Mouse (Mus musculus) CH12.LX (cell line): ENCODE results near the gene Stmn1. TPM values are rescaled to one million over a fixed set of nuclear protein-coding genes. Genes with fewer than 3 reads are reported as not detected.
A peak's percentile ranks its signal among the peaks of the same experiment; 100 is the strongest.

ENCODE experiments used
- DNase-seq: peaks from one replicate; pipeline ENCODE4 v3.0.0-alpha.2; 2013; ENCODE audit errors: extremely low read depth
- H3K27ac ChIP-seq: 2 replicates; pipeline ENCODE4 v1.5.1; 2012; ENCODE audit warnings: low read depth, mild to moderate bottlenecking, control low read depth, moderate library complexity; ENCODE audit not compliant: insufficient read depth
- H3K27me3 ChIP-seq: replicated peaks from 2 replicates; pipeline ENCODE3; 2012; ENCODE audit warnings: inconsistent platforms
- H3K36me3 ChIP-seq, 2 experiments: replicated peaks in 1 of 2; 2 replicates each; pipeline versions ENCODE3 to v1.6.1; 2012; ENCODE audit warnings: inconsistent platforms in 1 of 2, low read length in 1 of 2, mild to moderate bottlenecking in 1 of 2, mixed read lengths in 1 of 2, moderate library complexity in 1 of 2; ENCODE audit not compliant: control insufficient read depth in 1 of 2, insufficient read depth in 1 of 2
- H3K4me1 ChIP-seq, 2 experiments: 2 replicates each; pipeline ENCODE4 v1.6.1; 2012; ENCODE audit warnings: inconsistent platforms in 1 of 2, moderate library complexity in 1 of 2; ENCODE audit not compliant: insufficient read depth in 2 of 2, control insufficient read depth in 1 of 2
- H3K4me2 ChIP-seq: 2 replicates; pipeline ENCODE4 v1.6.1; 2012; ENCODE audit warnings: low read depth, mild to moderate bottlenecking, control low read depth; ENCODE audit not compliant: poor library complexity, insufficient read depth, severe bottlenecking
- H3K4me3 ChIP-seq, 3 experiments: fragments of 150-350 bp in 1 of 3; sonication (generic) in 1 of 3; replicated peaks in 1 of 3; 2 replicates each; pipeline versions ENCODE3 to v1.5.1; 2011 to 2012; ENCODE audit warnings: low read depth in 2 of 3, low read length in 2 of 3, mild to moderate bottlenecking in 2 of 3, moderate library complexity in 2 of 3, control low read depth in 1 of 3, improper control_type of control experiment in 1 of 3, inconsistent platforms in 1 of 3, mixed read lengths in 1 of 3; ENCODE audit not compliant: poor library complexity in 1 of 3
- H3K79me2 ChIP-seq: replicated peaks from 2 replicates; pipeline ENCODE4 v1.6.1; 2012; ENCODE audit warnings: mild to moderate bottlenecking, moderate library complexity; ENCODE audit not compliant: control insufficient read depth, poor library complexity, insufficient read depth, severe bottlenecking; ENCODE audit errors: extremely low read depth
- H3K9ac ChIP-seq: 2 replicates; pipeline ENCODE4 v1.6.1; 2012; ENCODE audit warnings: low read depth, mild to moderate bottlenecking, control low read depth, moderate library complexity; ENCODE audit not compliant: insufficient read depth
- H3K9me3 ChIP-seq: replicated peaks from 2 replicates; pipeline ENCODE3; 2012; ENCODE audit warnings: low read length, inconsistent platforms, mixed read lengths
- BHLHE40 ChIP-seq: IDR thresholded peaks from 2 replicates; pipeline ENCODE4 v1.6.1; 2011; ENCODE audit warnings: mild to moderate bottlenecking, low read depth, low read length, improper control_type of control experiment
- CHD1 ChIP-seq: IDR thresholded peaks from 2 replicates; pipeline ENCODE4 v1.6.1; 2012; ENCODE audit warnings: low read depth, low read length, improper control_type of control experiment, inconsistent platforms
- CHD2 ChIP-seq: IDR thresholded peaks from 2 replicates; pipeline ENCODE4 v1.6.1; 2011; ENCODE audit warnings: low read length, improper control_type of control experiment
- E2F4 ChIP-seq: IDR thresholded peaks from 2 replicates; pipeline ENCODE4 v1.6.1; 2011; ENCODE audit warnings: low read depth, low read length, improper control_type of control experiment; ENCODE audit not compliant: insufficient replicate concordance
- ELF1 ChIP-seq: IDR thresholded peaks from 2 replicates; pipeline ENCODE4 v1.6.1; 2014; ENCODE audit warnings: low read depth, mild to moderate bottlenecking, inconsistent platforms, low read length, improper control_type of control experiment
- EP300 ChIP-seq: IDR thresholded peaks from 2 replicates; pipeline ENCODE4 v1.6.1; 2011; ENCODE audit warnings: low read length, improper control_type of control experiment
- ETS1 ChIP-seq: conservative IDR thresholded peaks from 2 replicates; pipeline ENCODE4 v1.6.1; 2012; ENCODE audit warnings: low read depth, mild to moderate bottlenecking, inconsistent platforms, low read length, improper control_type of control experiment, moderate library complexity
- GABPA ChIP-seq: IDR thresholded peaks from 2 replicates; pipeline ENCODE4 v1.6.1; 2012; ENCODE audit warnings: low read depth, low read length, improper control_type of control experiment, inconsistent platforms; ENCODE audit not compliant: insufficient replicate concordance
- IRF4 ChIP-seq: IDR thresholded peaks from 2 replicates; pipeline ENCODE4 v1.6.1; 2014; ENCODE audit warnings: low read depth, mild to moderate bottlenecking, inconsistent platforms, low read length, improper control_type of control experiment
- KAT2A ChIP-seq: IDR thresholded peaks from 2 replicates; pipeline ENCODE4 v1.6.1; 2012; ENCODE audit warnings: low read length, improper control_type of control experiment, inconsistent platforms; ENCODE audit not compliant: insufficient replicate concordance
- MAZ ChIP-seq: IDR thresholded peaks from 2 replicates; pipeline ENCODE4 v1.6.1; 2012; ENCODE audit warnings: low read depth, mild to moderate bottlenecking, inconsistent platforms, low read length, improper control_type of control experiment, moderate library complexity
- MEF2A ChIP-seq: IDR thresholded peaks from 2 replicates; pipeline ENCODE4 v1.6.1; 2014; ENCODE audit warnings: low read depth, mild to moderate bottlenecking, inconsistent platforms, low read length, improper control_type of control experiment, borderline replicate concordance
- MXI1 ChIP-seq: IDR thresholded peaks from 2 replicates; pipeline ENCODE4 v1.6.1; 2011; ENCODE audit warnings: mild to moderate bottlenecking, low read depth, low read length, improper control_type of control experiment
- MYC ChIP-seq: IDR thresholded peaks from 2 replicates; pipeline ENCODE4 v1.6.1; 2011; ENCODE audit warnings: low read depth, mild to moderate bottlenecking, improper control_type of control experiment, low read length
- NELFE ChIP-seq: IDR thresholded peaks from 2 replicates; pipeline ENCODE4 v1.6.1; 2011; ENCODE audit warnings: low read depth, low read length, improper control_type of control experiment
- NRF1 ChIP-seq: IDR thresholded peaks from 2 replicates; pipeline ENCODE4 v1.6.1; 2014; ENCODE audit warnings: low read depth, mild to moderate bottlenecking, inconsistent platforms, low read length, improper control_type of control experiment, moderate library complexity
- PAX5 ChIP-seq: IDR thresholded peaks from 2 replicates; pipeline ENCODE4 v1.6.1; 2012; ENCODE audit warnings: low read length, inconsistent platforms, mixed read lengths
- POLR2A ChIP-seq: IDR thresholded peaks from 2 replicates; pipeline ENCODE4 v1.6.1; 2011; ENCODE audit warnings: low read depth, mild to moderate bottlenecking, improper control_type of control experiment, low read length
- POLR2AphosphoS2 ChIP-seq: IDR thresholded peaks from 2 replicates; pipeline ENCODE4 v1.6.1; 2011; ENCODE audit warnings: low read depth, low read length, improper control_type of control experiment
- SIN3A ChIP-seq: IDR thresholded peaks from 2 replicates; pipeline ENCODE4 v1.6.1; 2012; ENCODE audit warnings: low read length, improper control_type of control experiment, inconsistent platforms
- SMC3 ChIP-seq: IDR thresholded peaks from 2 replicates; pipeline ENCODE4 v1.6.1; 2011; ENCODE audit warnings: low read depth, low read length, improper control_type of control experiment
- TBP ChIP-seq: conservative IDR thresholded peaks from 2 replicates; pipeline ENCODE4 v1.6.1; 2011; ENCODE audit warnings: low read depth, low read length, improper control_type of control experiment
- USF1 ChIP-seq: IDR thresholded peaks from 2 replicates; pipeline ENCODE4 v1.6.1; 2014; ENCODE audit warnings: low read depth, mild to moderate bottlenecking, inconsistent platforms, low read length, improper control_type of control experiment
- USF2 ChIP-seq: conservative IDR thresholded peaks from 2 replicates; pipeline ENCODE4 v1.6.1; 2011; ENCODE audit warnings: low read depth, low read length, improper control_type of control experiment
- ZC3H11A ChIP-seq: IDR thresholded peaks from 2 replicates; pipeline ENCODE4 v1.6.1; 2012; ENCODE audit warnings: low read depth, mild to moderate bottlenecking, inconsistent platforms, low read length, improper control_type of control experiment
- ZKSCAN1 ChIP-seq: IDR thresholded peaks from 2 replicates; pipeline ENCODE4 v1.6.1; 2012; ENCODE audit warnings: low read depth, inconsistent platforms, low read length, improper control_type of control experiment, borderline replicate concordance
- ZMIZ1 ChIP-seq: IDR thresholded peaks from 2 replicates; pipeline ENCODE4 v1.6.1; 2012; ENCODE audit warnings: low read depth, mild to moderate bottlenecking, inconsistent platforms, low read length, improper control_type of control experiment
- ZNF384 ChIP-seq: IDR thresholded peaks from 2 replicates; pipeline ENCODE4 v1.6.1; 2012; ENCODE audit warnings: low read depth, low read length, improper control_type of control experiment, inconsistent platforms
- dilution Hi-C: fragments of 300-500 bp; cut with MboI; formaldehyde crosslinking; loops from 2 replicates; pipeline ENCODE4 v1.14.3; 2020; ENCODE audit warnings: low sequenced_read_pairs; ENCODE audit not compliant: extremely low pct_unique_long_range_greater_than_20kb, extremely low pct_ligation_motif_present
- in situ Hi-C: fragments of 300-500 bp; cut with MboI; formaldehyde crosslinking; loops from 3 replicates; pipeline ENCODE4 v1.14.3; 2019; ENCODE audit warnings: low sequenced_read_pairs, low pct_ligation_motif_present, low pct_unique_long_range_greater_than_20kb, mixed read lengths
- polyA plus RNA-seq: library from polyadenylated mRNA; unstranded; fragments of >175 nt; gene quantifications from 2 replicates; pipeline ENCODE4 v1.2.1, GENCODE M21; 2012; ENCODE audit warnings: low read depth; ENCODE audit not compliant: insufficient read length
- total RNA-seq, 2 experiments: library from RNA; depleted of rRNA; stranded (reverse); fragments of 300-350 nt in 1 of 2; fragments of >200 nt in 1 of 2; gene quantifications; 2 replicates each; pipeline ENCODE4 v1.2.3; 2012 to 2014

Gene Stmn1
- total and polyA plus RNA-seq, 3 experiments: 31.2 to 39.4 (median 34.7) TPM

GRCm38 (mm10) chr4:134506713-134507112, 38.6 kb downstream of the Stmn1 start:
- Histone ChIP-seq H3K79me2 (0 out of 2 replicates have a peak, but pooled peaks cover 1% of the 10 kb centered on the region), H3K9me3 (no peaks in the 10 kb centered on the region), H3K4me3 (no peak overlapping the region), H3K36me3 (no peaks in the 10 kb centered on the region), H3K4me2 (no peak overlapping the region), H3K27me3 (no peaks in the 10 kb centered on the region), H3K4me1 (no peaks in the 10 kb centered on the region), H3K27ac (no peak overlapping the region), H3K9ac (no peak overlapping the region)
- TF ChIP-seq MYC: no peak
- no peak for TF ChIP-seq CHD1
- TF ChIP-seq SIN3A: no peak
- TF ChIP-seq MAZ: no peak
- no peak for TF ChIP-seq USF2
- TF ChIP-seq ZMIZ1: no peak
- TF ChIP-seq IRF4: no peak
- TF ChIP-seq PAX5: no peak
- no peak for TF ChIP-seq POLR2A
- TF ChIP-seq ZC3H11A: no peak
- no peak for TF ChIP-seq ZNF384
- no peak for TF ChIP-seq SMC3
- TF ChIP-seq MEF2A: no peak
- no peak for TF ChIP-seq E2F4
- TF ChIP-seq NRF1: no peak
- no peak for TF ChIP-seq ZKSCAN1
- dilution Hi-C loops (no loop called here), in situ Hi-C loops (no loop called here)
- DNase-seq: no peak

- no peaks in the 10 kb centered on the region for H3K9me3 ChIP-seq
- no peak overlapping the region for H3K9ac ChIP-seq
- in situ Hi-C loops: no loop called here
- peaks cover 0 to 11% of the 10 kb centered on the region in 2 experiments for H3K36me3 ChIP-seq
- H3K27me3 ChIP-seq: no peaks in the 10 kb centered on the region
- peaks cover 22% of the 10 kb centered on the region for H3K79me2 ChIP-seq
- dilution Hi-C loops: no loop called here
- H3K4me3 ChIP-seq: peak overlapping the region in 1 of 3 experiments; percentile 32
- H3K27ac ChIP-seq: no peak overlapping the region
- peaks cover 4 to 14% of the 10 kb centered on the region in 2 experiments; a peak in 3 of 4 replicates for H3K4me1 ChIP-seq
- DNase-seq: no peak
- TF ChIP-seq TBP (no peak), KAT2A (no peak), SIN3A (no peak), ZC3H11A (no peak), ELF1 (no peak), ETS1 (no peak), MEF2A (no peak), EP300 (no peak), MXI1 (no peak), ZMIZ1 (no peak), IRF4 (no peak), GABPA (no peak), NELFE (no peak), ZKSCAN1 (no peak), POLR2A (no peak), POLR2AphosphoS2 (no peak), BHLHE40 (no peak), CHD2 (no peak), USF1 (no peak)
- H3K4me2 ChIP-seq: no peak overlapping the region
Observed at GRCm38 (mm10) chr4:134510396-134510795, 42.3 kb downstream of the Stmn1 start.
